Mouse (Mus musculus): Measurements from ENCODE around the gene Zcwpw1. TPM values are rescaled to one million over a fixed set of nuclear protein-coding genes. Genes with fewer than 3 reads are reported as not detected.
A peak's percentile ranks its signal among the peaks of the same experiment; 100 is the strongest.

The Zcwpw1 gene
- polyA plus RNA-seq, 1 experiment from 2014 or later: 7.7 TPM

GRCm38 (mm10) chr5:137759971-137760412 is 27.6 kb upstream of the Zcwpw1 start:
- DNase-seq (ENCODE audit: low spot score) (peak; percentile 94), ATAC-seq (peak; percentile 83)
- H3K27ac ChIP-seq (ENCODE audit: low read depth, low read length): peak overlapping the region; percentile 66; the same call in 1 of the 2 replicates
- peaks cover 22% of the 10 kb centered on the region for H3K4me1 ChIP-seq (ENCODE audit: control insufficient read depth, insufficient read depth, low read length)
- H3K9ac ChIP-seq (ENCODE audit: low read length): no peak overlapping the region
- H3K4me2 ChIP-seq (ENCODE audit: low read length): no peak overlapping the region
- no peak overlapping the region for H3K4me3 ChIP-seq (ENCODE audit: low read depth, low read length)
- H3K36me3 ChIP-seq (ENCODE audit: control insufficient read depth, insufficient read depth, low read length): peaks cover 15% of the 10 kb centered on the region
- no peaks in the 10 kb centered on the region for H3K27me3 ChIP-seq (replicated peaks; ENCODE audit: control insufficient read depth, insufficient read depth, low read length)
- no peaks in the 10 kb centered on the region for H3K9me3 ChIP-seq (replicated peaks; ENCODE audit: control insufficient read depth, low read length)
- WGBS: 15% methylated on average over 4 of the region's 4 CpGs

- Histone ChIP-seq H3K27me3 (replicated peaks; ENCODE audit: control insufficient read depth, insufficient read depth, low read length) (no peaks in the 10 kb centered on the region), H3K4me2 (ENCODE audit: low read length) (no peak overlapping the region), H3K4me3 (ENCODE audit: low read depth, low read length) (no peak overlapping the region), H3K4me1 (ENCODE audit: control insufficient read depth, insufficient read depth, low read length) (no peaks in the 10 kb centered on the region), H3K36me3 (ENCODE audit: control insufficient read depth, insufficient read depth, low read length) (no peaks in the 10 kb centered on the region), H3K27ac (ENCODE audit: low read depth, low read length) (no peak overlapping the region), H3K9ac (ENCODE audit: low read length) (no peak overlapping the region), H3K9me3 (replicated peaks; ENCODE audit: control insufficient read depth, low read length) (no peaks in the 10 kb centered on the region)
- WGBS: 53% methylated on average over 9 of the region's 9 CpGs
- ATAC-seq: no peak
- DNase-seq (ENCODE audit: low spot score): no peak
Observed at GRCm38 (mm10) chr5:137764609-137765340, 22.8 kb upstream of the Zcwpw1 start.

GRCm38 (mm10) chr5:137766270-137766669 is 21.3 kb upstream of the Zcwpw1 start:
- 49% methylated on average over 3 of the region's 3 CpGs for WGBS
- Histone ChIP-seq H3K36me3 (ENCODE audit: control insufficient read depth, insufficient read depth, low read length) (no peaks in the 10 kb centered on the region), H3K4me1 (ENCODE audit: control insufficient read depth, insufficient read depth, low read length) (no peaks in the 10 kb centered on the region), H3K4me3 (ENCODE audit: low read depth, low read length) (no peak overlapping the region), H3K27ac (ENCODE audit: low read depth, low read length) (no peak overlapping the region), H3K9ac (ENCODE audit: low read length) (no peak overlapping the region), H3K9me3 (replicated peaks; ENCODE audit: control insufficient read depth, low read length) (no peaks in the 10 kb centered on the region), H3K27me3 (replicated peaks; ENCODE audit: control insufficient read depth, insufficient read depth, low read length) (no peaks in the 10 kb centered on the region), H3K4me2 (ENCODE audit: low read length) (no peak overlapping the region)
- peak; percentile 19 for DNase-seq (ENCODE audit: low spot score)
- ATAC-seq: no peak

- ATAC-seq (no peak), DNase-seq (ENCODE audit: low spot score) (no peak)
- Histone ChIP-seq H3K9ac (ENCODE audit: low read length) (no peak overlapping the region), H3K27me3 (replicated peaks; ENCODE audit: control insufficient read depth, insufficient read depth, low read length) (no peaks in the 10 kb centered on the region), H3K36me3 (ENCODE audit: control insufficient read depth, insufficient read depth, low read length) (no peaks in the 10 kb centered on the region), H3K4me3 (ENCODE audit: low read depth, low read length) (no peak overlapping the region), H3K4me1 (ENCODE audit: control insufficient read depth, insufficient read depth, low read length) (no peaks in the 10 kb centered on the region), H3K27ac (ENCODE audit: low read depth, low read length) (no peak overlapping the region), H3K4me2 (ENCODE audit: low read length) (no peak overlapping the region), H3K9me3 (replicated peaks; ENCODE audit: control insufficient read depth, low read length) (no peaks in the 10 kb centered on the region)
- WGBS: 11% methylated on average over 1 of the region's 1 CpGs
Observed at GRCm38 (mm10) chr5:137768475-137768874, 19.1 kb upstream of the Zcwpw1 start.

- H3K36me3 ChIP-seq (ENCODE audit: control insufficient read depth, insufficient read depth, low read length): no peaks in the 10 kb centered on the region
- no peaks in the 10 kb centered on the region for H3K27me3 ChIP-seq (replicated peaks; ENCODE audit: control insufficient read depth, insufficient read depth, low read length)
- no peak overlapping the region for H3K27ac ChIP-seq (ENCODE audit: low read depth, low read length)
- DNase-seq (ENCODE audit: low spot score) (peak; percentile 71), ATAC-seq (peak; percentile 42; the same call in 1 of the 2 replicates)
- no peaks in the 10 kb centered on the region for H3K9me3 ChIP-seq (replicated peaks; ENCODE audit: control insufficient read depth, low read length)
- H3K4me2 ChIP-seq (ENCODE audit: low read length): no peak overlapping the region
- no peak overlapping the region for H3K4me3 ChIP-seq (ENCODE audit: low read depth, low read length)
- H3K4me1 ChIP-seq (ENCODE audit: control insufficient read depth, insufficient read depth, low read length): no peaks in the 10 kb centered on the region
- no peak overlapping the region for H3K9ac ChIP-seq (ENCODE audit: low read length)
- 34% methylated on average over 2 of the region's 2 CpGs for WGBS
Observed at GRCm38 (mm10) chr5:137770709-137771108, 16.9 kb upstream of the Zcwpw1 start.

GRCm38 (mm10) chr5:137772755-137773154 is 14.8 kb upstream of the Zcwpw1 start:
- no peak overlapping the region for H3K4me3 ChIP-seq (ENCODE audit: low read depth, low read length)
- ATAC-seq (no peak), DNase-seq (ENCODE audit: low spot score) (no peak)
- no peak overlapping the region for H3K4me2 ChIP-seq (ENCODE audit: low read length)
- H3K4me1 ChIP-seq (ENCODE audit: control insufficient read depth, insufficient read depth, low read length): peaks cover 3% of the 10 kb centered on the region; the same call in 1 of the 2 replicates
- no peaks in the 10 kb centered on the region for H3K27me3 ChIP-seq (replicated peaks; ENCODE audit: control insufficient read depth, insufficient read depth, low read length)
- H3K36me3 ChIP-seq (ENCODE audit: control insufficient read depth, insufficient read depth, low read length): no peaks in the 10 kb centered on the region
- H3K9me3 ChIP-seq (replicated peaks; ENCODE audit: control insufficient read depth, low read length): no peaks in the 10 kb centered on the region
- no peak overlapping the region for H3K9ac ChIP-seq (ENCODE audit: low read length)
- no peak overlapping the region for H3K27ac ChIP-seq (ENCODE audit: low read depth, low read length)

- H3K36me3 ChIP-seq (ENCODE audit: control insufficient read depth, insufficient read depth, low read length): peaks cover 7% of the 10 kb centered on the region
- no peak overlapping the region for H3K4me2 ChIP-seq (ENCODE audit: low read length)
- no peak overlapping the region for H3K4me3 ChIP-seq (ENCODE audit: low read depth, low read length)
- H3K9ac ChIP-seq (ENCODE audit: low read length): no peak overlapping the region
- H3K9me3 ChIP-seq (replicated peaks; ENCODE audit: control insufficient read depth, low read length): no peaks in the 10 kb centered on the region
- ATAC-seq (no peak), DNase-seq (ENCODE audit: low spot score) (no peak)
- WGBS: 88% methylated on average over 2 of the region's 2 CpGs
- H3K27ac ChIP-seq (ENCODE audit: low read depth, low read length): no peak overlapping the region
- peaks cover 19% of the 10 kb centered on the region for H3K4me1 ChIP-seq (ENCODE audit: control insufficient read depth, insufficient read depth, low read length)
- no peaks in the 10 kb centered on the region for H3K27me3 ChIP-seq (replicated peaks; ENCODE audit: control insufficient read depth, insufficient read depth, low read length)
Observed at GRCm38 (mm10) chr5:137775587-137776290, 11.9 kb upstream of the Zcwpw1 start.

- peak; percentile 44 for DNase-seq (ENCODE audit: low spot score)
- H3K36me3 ChIP-seq (ENCODE audit: control insufficient read depth, insufficient read depth, low read length): peaks cover 15% of the 10 kb centered on the region
- H3K9me3 ChIP-seq (replicated peaks; ENCODE audit: control insufficient read depth, low read length): no peaks in the 10 kb centered on the region
- H3K4me3 ChIP-seq (ENCODE audit: low read depth, low read length): no peak overlapping the region
- no peak overlapping the region for H3K27ac ChIP-seq (ENCODE audit: low read depth, low read length)
- H3K4me1 ChIP-seq (ENCODE audit: control insufficient read depth, insufficient read depth, low read length): peaks cover 19% of the 10 kb centered on the region
- no peak overlapping the region for H3K4me2 ChIP-seq (ENCODE audit: low read length)
- WGBS: 39% methylated on average over 5 of the region's 5 CpGs
- no peak overlapping the region for H3K9ac ChIP-seq (ENCODE audit: low read length)
- no peak for ATAC-seq
- H3K27me3 ChIP-seq (replicated peaks; ENCODE audit: control insufficient read depth, insufficient read depth, low read length): no peaks in the 10 kb centered on the region
Observed at GRCm38 (mm10) chr5:137776408-137776918, 11.1 kb upstream of the Zcwpw1 start.
